Mouse (Mus musculus): ENCODE measurements at regions not wholly inside any gene's neighbourhood (a gene's known extent, or its start where the extent isn't known, plus 50 kb on each side); places are given as distances from the start of the nearest gene placed in this dataset.

DNA sequence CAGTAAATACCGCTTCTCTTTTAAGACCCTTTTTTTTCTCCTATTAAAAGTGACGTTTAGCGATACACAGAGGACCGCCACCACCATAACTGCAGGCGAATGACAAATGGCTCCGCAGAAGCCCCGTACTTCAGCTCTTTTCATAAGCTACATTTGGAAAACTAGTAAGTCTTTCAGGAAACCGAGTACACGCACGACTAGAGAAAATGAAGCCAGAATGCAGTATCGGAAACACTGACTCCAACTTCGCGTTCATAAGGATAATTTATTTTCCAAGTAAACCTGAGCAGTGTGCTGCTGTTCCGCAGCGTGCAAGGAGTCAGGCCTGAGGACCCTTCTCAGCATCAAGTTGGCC lies 529.2 kb upstream of the Adgrl2 start:
- ATAC-seq (ENCODE audit: low read depth) = no peak
- Histone ChIP-seq H3K27ac (replicated peaks; ENCODE audit: low read depth, low read length) (no peak overlapping the region), H3K9ac (ENCODE audit: low read depth, low read length) (peak overlapping the region; percentile 25), H3K4me1 (ENCODE audit: control insufficient read depth, insufficient read depth, low read length) (0 out of 2 replicates have a peak, but pooled peaks cover 5% of the 10 kb centered on the region), H3K4me2 (ENCODE audit: low read depth, low read length) (peak overlapping the region; percentile 68), H3K9me3 (ENCODE audit: control insufficient read depth, low read length) (no peaks in the 10 kb centered on the region), H3K36me3 (ENCODE audit: control insufficient read depth, insufficient read depth, low read length) (no peaks in the 10 kb centered on the region), H3K4me3 (ENCODE audit: low read depth, low read length) (peak overlapping the region; percentile 38), H3K27me3 (replicated peaks; ENCODE audit: control insufficient read depth, insufficient read depth, low read length) (peaks cover 13% of the 10 kb centered on the region)
- WGBS = 18% methylated on average over 15 of the region's 15 CpGs
- no peak for DNase-seq (ENCODE audit: low spot score)

GRCm38 (mm10) chr3:149518928-149519574 lies 528.7 kb upstream of the Adgrl2 start:
- H3K4me1 ChIP-seq (ENCODE audit: control insufficient read depth, insufficient read depth, low read length) = 0 out of 2 replicates have a peak, but pooled peaks cover 5% of the 10 kb centered on the region
- H3K9me3 ChIP-seq (ENCODE audit: control insufficient read depth, low read length) = no peaks in the 10 kb centered on the region
- no peak for DNase-seq (ENCODE audit: low spot score)

DNA sequence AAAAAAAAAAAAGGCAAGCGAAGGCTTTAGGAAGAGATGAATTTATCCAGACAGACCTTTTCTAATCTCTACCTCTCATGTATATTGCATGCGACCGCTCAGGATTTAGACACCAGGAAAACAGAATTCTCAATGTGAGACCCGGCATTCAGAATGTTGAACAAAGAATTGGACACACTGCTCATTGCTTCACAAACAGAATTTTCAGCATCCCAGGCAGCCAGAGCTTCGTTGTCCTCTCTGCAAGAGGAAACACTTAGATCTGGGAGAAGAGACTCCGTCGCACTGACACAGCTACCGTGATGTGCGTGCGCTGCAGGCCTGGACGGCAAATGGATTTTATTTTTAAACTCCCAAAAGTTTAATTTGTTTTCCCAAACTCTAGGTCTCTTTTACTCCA lies 527.2 kb upstream of the Adgrl2 start:
- Histone ChIP-seq H3K4me3 (ENCODE audit: low read depth, low read length) (no peak overlapping the region), H3K36me3 (ENCODE audit: control insufficient read depth, insufficient read depth, low read length) (no peaks in the 10 kb centered on the region), H3K9me3 (ENCODE audit: control insufficient read depth, low read length) (no peaks in the 10 kb centered on the region), H3K27ac (replicated peaks; ENCODE audit: low read depth, low read length) (no peak overlapping the region), H3K9ac (ENCODE audit: low read depth, low read length) (no peak overlapping the region), H3K4me2 (ENCODE audit: low read depth, low read length) (no peak overlapping the region), H3K27me3 (replicated peaks; ENCODE audit: control insufficient read depth, insufficient read depth, low read length) (peaks cover 13% of the 10 kb centered on the region), H3K4me1 (ENCODE audit: control insufficient read depth, insufficient read depth, low read length) (0 out of 2 replicates have a peak, but pooled peaks cover 5% of the 10 kb centered on the region)
- 77% methylated on average over 11 of the region's 11 CpGs for WGBS
- DNase-seq (ENCODE audit: low spot score) = no peak
- ATAC-seq (ENCODE audit: low read depth) = no peak

More at GRCm38 (mm10) chr3:149518928-149519574, 528.7 kb upstream of the Adgrl2 start:
- peak; percentile 41; the same call in 1 of the 2 replicates for ATAC-seq (ENCODE audit: low read depth)
- H3K27me3 ChIP-seq (replicated peaks; ENCODE audit: control insufficient read depth, insufficient read depth, low read length) = peaks cover 13% of the 10 kb centered on the region
- H3K4me3 ChIP-seq (ENCODE audit: low read depth, low read length) = peak overlapping the region; percentile 38
- no peaks in the 10 kb centered on the region for H3K36me3 ChIP-seq (ENCODE audit: control insufficient read depth, insufficient read depth, low read length)
- H3K27ac ChIP-seq (replicated peaks; ENCODE audit: low read depth, low read length) = no peak overlapping the region
- WGBS = 2% methylated on average over 27 of the region's 27 CpGs
- H3K4me2 ChIP-seq (ENCODE audit: low read depth, low read length) = peak overlapping the region; percentile 68
- H3K9ac ChIP-seq (ENCODE audit: low read depth, low read length) = peak overlapping the region; percentile 25

- Histone ChIP-seq H3K4me2 (ENCODE audit: low read depth, low read length) (no peak overlapping the region), H3K9me3 (ENCODE audit: control insufficient read depth, low read length) (no peaks in the 10 kb centered on the region), H3K4me1 (ENCODE audit: control insufficient read depth, insufficient read depth, low read length) (no peaks in the 10 kb centered on the region), H3K4me3 (ENCODE audit: low read depth, low read length) (no peak overlapping the region), H3K36me3 (ENCODE audit: control insufficient read depth, insufficient read depth, low read length) (no peaks in the 10 kb centered on the region), H3K27ac (replicated peaks; ENCODE audit: low read depth, low read length) (no peak overlapping the region), H3K27me3 (replicated peaks; ENCODE audit: control insufficient read depth, insufficient read depth, low read length) (no peaks in the 10 kb centered on the region), H3K9ac (ENCODE audit: low read depth, low read length) (no peak overlapping the region)
- DNase-seq (ENCODE audit: low spot score) = no peak
- no peak for ATAC-seq (ENCODE audit: low read depth)
- WGBS = 91% methylated on average over 6 of the region's 6 CpGs
These were observed 518.8 kb upstream of the Adgrl2 start for GRCm38 (mm10) chr3:149509178-149509577.

- H3K9me3 ChIP-seq (ENCODE audit: control insufficient read depth, low read length) = no peaks in the 10 kb centered on the region
- no peak overlapping the region for H3K9ac ChIP-seq (ENCODE audit: low read depth, low read length)
- no peaks in the 10 kb centered on the region for H3K27me3 ChIP-seq (replicated peaks; ENCODE audit: control insufficient read depth, insufficient read depth, low read length)
- ATAC-seq (ENCODE audit: low read depth) (no peak), DNase-seq (ENCODE audit: low spot score) (no peak)
- no peak overlapping the region for H3K4me2 ChIP-seq (ENCODE audit: low read depth, low read length)
- 92% methylated on average over 10 of the region's 10 CpGs for WGBS
- H3K4me1 ChIP-seq (ENCODE audit: control insufficient read depth, insufficient read depth, low read length) = no peaks in the 10 kb centered on the region
- H3K36me3 ChIP-seq (ENCODE audit: control insufficient read depth, insufficient read depth, low read length) = no peaks in the 10 kb centered on the region
- no peak overlapping the region for H3K4me3 ChIP-seq (ENCODE audit: low read depth, low read length)
- no peak overlapping the region for H3K27ac ChIP-seq (replicated peaks; ENCODE audit: low read depth, low read length)
These were observed 518.3 kb upstream of the Adgrl2 start for GRCm38 (mm10) chr3:149508671-149509070.

DNA sequence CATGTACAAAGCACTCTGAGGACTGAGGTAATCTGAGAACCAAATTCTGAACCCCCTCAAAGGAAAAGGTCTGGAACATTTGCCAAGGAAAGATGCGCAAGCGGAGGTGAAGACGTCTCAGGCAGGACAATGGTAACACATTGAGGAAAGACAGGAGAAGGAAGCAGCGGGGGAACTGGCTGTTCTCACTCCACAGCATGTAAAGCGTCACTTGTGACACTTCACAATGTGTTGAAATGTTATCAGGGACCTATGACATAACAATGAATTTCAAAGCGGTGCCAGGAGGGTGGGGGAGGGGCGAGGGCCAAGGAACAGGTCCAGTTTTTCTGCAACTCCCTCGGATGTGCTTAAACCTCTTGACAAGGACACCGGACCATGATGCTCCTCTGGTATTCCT lies 515.3 kb upstream of the Adgrl2 start:
- WGBS = 74% methylated on average over 9 of the region's 9 CpGs

DNA sequence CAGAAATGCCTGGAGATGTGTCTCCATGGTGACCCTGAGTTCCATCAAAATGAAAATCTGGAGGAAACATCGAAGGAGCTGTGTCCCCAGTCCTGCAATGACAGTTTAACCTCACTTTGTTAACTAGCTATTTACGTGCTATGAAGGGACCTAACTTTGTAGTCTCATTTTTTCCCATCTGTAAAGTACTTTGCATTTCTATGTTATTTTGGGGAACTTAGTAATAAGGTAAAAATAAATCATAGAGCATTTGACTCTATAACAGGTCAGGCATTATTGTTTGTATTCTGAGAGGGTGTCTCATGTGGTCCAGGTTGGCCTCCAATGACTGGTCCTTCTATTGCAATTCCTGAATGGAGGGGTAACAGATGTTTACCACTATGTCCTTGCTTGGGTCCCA lies 513.6 kb upstream of the Adgrl2 start:
- H3K4me1 ChIP-seq (ENCODE audit: control insufficient read depth, insufficient read depth, low read length) = no peaks in the 10 kb centered on the region
- H3K9me3 ChIP-seq (ENCODE audit: control insufficient read depth, low read length) = no peaks in the 10 kb centered on the region
- 89% methylated on average over 2 of the region's 2 CpGs for whole genome bisulfite sequencing
- H3K36me3 ChIP-seq (ENCODE audit: control insufficient read depth, insufficient read depth, low read length) = no peaks in the 10 kb centered on the region
- H3K4me2 ChIP-seq (ENCODE audit: low read depth, low read length) = no peak overlapping the region
- H3K4me3 ChIP-seq (ENCODE audit: low read depth, low read length) = no peak overlapping the region
- H3K27ac ChIP-seq (replicated peaks; ENCODE audit: low read depth, low read length) = no peak overlapping the region
- no peaks in the 10 kb centered on the region for H3K27me3 ChIP-seq (replicated peaks; ENCODE audit: control insufficient read depth, insufficient read depth, low read length)
- ATAC-seq (ENCODE audit: low read depth) (no peak), DNase-seq (ENCODE audit: low spot score) (no peak)
- H3K9ac ChIP-seq (ENCODE audit: low read depth, low read length) = no peak overlapping the region

More for the DNA sequence above, 515.3 kb upstream of the Adgrl2 start:
- ATAC-seq (ENCODE audit: low read depth) = no peak
- Histone ChIP-seq H3K4me2 (ENCODE audit: low read depth, low read length) (no peak overlapping the region), H3K36me3 (ENCODE audit: control insufficient read depth, insufficient read depth, low read length) (no peaks in the 10 kb centered on the region), H3K9me3 (ENCODE audit: control insufficient read depth, low read length) (no peaks in the 10 kb centered on the region), H3K9ac (ENCODE audit: low read depth, low read length) (no peak overlapping the region), H3K4me3 (ENCODE audit: low read depth, low read length) (no peak overlapping the region), H3K27me3 (replicated peaks; ENCODE audit: control insufficient read depth, insufficient read depth, low read length) (no peaks in the 10 kb centered on the region), H3K4me1 (ENCODE audit: control insufficient read depth, insufficient read depth, low read length) (no peaks in the 10 kb centered on the region), H3K27ac (replicated peaks; ENCODE audit: low read depth, low read length) (no peak overlapping the region)
- no peak for DNase-seq (ENCODE audit: low spot score)

- WGBS = 78% methylated on average over 3 of the region's 3 CpGs
- Histone ChIP-seq H3K27ac (replicated peaks; ENCODE audit: low read depth, low read length) (no peak overlapping the region), H3K4me2 (ENCODE audit: low read depth, low read length) (no peak overlapping the region), H3K9me3 (ENCODE audit: control insufficient read depth, low read length) (no peaks in the 10 kb centered on the region), H3K4me3 (ENCODE audit: low read depth, low read length) (no peak overlapping the region), H3K4me1 (ENCODE audit: control insufficient read depth, insufficient read depth, low read length) (peaks cover 9% of the 10 kb centered on the region; the same call in 1 of the 2 replicates), H3K9ac (ENCODE audit: low read depth, low read length) (no peak overlapping the region), H3K36me3 (ENCODE audit: control insufficient read depth, insufficient read depth, low read length) (no peaks in the 10 kb centered on the region), H3K27me3 (replicated peaks; ENCODE audit: control insufficient read depth, insufficient read depth, low read length) (no peaks in the 10 kb centered on the region)
- ATAC-seq (ENCODE audit: low read depth) (no peak), DNase-seq (ENCODE audit: low spot score) (no peak)
These were observed 509.8 kb upstream of the Adgrl2 start for GRCm38 (mm10) chr3:149500130-149500529.

DNA sequence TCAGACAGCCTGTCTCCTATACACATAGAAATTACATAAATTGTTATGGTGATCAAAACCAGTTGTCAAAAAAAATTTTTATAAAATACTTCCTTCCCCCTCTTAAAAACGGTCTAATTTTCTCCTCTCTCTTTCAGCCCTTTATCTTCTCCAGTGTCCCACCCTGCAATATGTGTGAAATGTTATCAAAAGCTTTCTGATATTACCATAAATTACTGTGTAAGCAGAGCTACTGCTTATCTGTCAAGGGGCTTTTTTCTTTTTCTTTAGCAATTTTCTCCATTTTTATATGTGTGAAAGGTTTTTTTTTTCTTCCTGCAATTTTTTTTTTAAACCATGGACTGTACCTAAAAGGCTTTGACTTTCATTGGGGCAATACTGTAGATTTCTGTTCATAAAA lies 508.4 kb upstream of the Adgrl2 start:
- Histone ChIP-seq H3K36me3 (ENCODE audit: control insufficient read depth, insufficient read depth, low read length) (no peaks in the 10 kb centered on the region), H3K27ac (replicated peaks; ENCODE audit: low read depth, low read length) (no peak overlapping the region)

More for the DNA sequence above, 508.4 kb upstream of the Adgrl2 start:
- Histone ChIP-seq H3K4me1 (ENCODE audit: control insufficient read depth, insufficient read depth, low read length) (peaks cover 9% of the 10 kb centered on the region; the same call in 1 of the 2 replicates), H3K4me2 (ENCODE audit: low read depth, low read length) (no peak overlapping the region), H3K9me3 (ENCODE audit: control insufficient read depth, low read length) (no peaks in the 10 kb centered on the region), H3K27me3 (replicated peaks; ENCODE audit: control insufficient read depth, insufficient read depth, low read length) (no peaks in the 10 kb centered on the region), H3K4me3 (ENCODE audit: low read depth, low read length) (no peak overlapping the region), H3K9ac (ENCODE audit: low read depth, low read length) (no peak overlapping the region)
- DNase-seq (ENCODE audit: low spot score) = no peak
- ATAC-seq (ENCODE audit: low read depth) = no peak
- 16% methylated on average over 1 of the region's 1 CpGs for WGBS
